Mouse (Mus musculus): Measurements from ENCODE around the gene Xpo4.
"Not testable (repeated sequence)": the region's sequence is repeated elsewhere in the genome, so short reads cannot be mapped to it uniquely, and the experiment has no call there.

The Xpo4 gene

DNA sequence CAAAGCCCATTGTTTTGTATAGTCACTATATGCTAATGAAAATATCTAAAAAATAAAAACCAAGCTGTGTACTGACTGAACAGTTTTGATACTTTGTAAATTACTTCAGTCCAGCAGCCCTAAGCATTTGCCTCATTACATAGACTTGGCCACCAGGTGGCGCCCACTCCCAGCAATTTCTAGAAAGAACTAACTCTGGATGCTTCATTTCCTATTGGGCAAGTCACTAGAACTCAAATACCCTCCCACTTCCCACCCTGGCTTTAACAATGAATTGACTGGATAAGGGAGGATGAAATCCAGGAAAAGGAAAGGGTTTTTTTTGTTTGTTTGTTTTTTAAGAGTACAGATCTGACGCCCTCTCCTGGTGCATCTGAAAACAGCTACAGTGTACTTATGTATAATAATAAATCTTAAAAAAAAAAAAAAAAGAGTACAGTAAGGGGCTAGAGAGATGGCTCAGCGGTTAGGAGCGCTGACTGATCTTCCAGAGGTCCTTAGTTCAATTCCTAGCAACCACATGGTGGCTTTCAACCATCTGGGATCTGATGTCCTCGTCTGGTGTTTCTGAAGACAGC lies 14.8 kb upstream of the Xpo4 start:
- DNase-seq: peak; percentile 91

DNA sequence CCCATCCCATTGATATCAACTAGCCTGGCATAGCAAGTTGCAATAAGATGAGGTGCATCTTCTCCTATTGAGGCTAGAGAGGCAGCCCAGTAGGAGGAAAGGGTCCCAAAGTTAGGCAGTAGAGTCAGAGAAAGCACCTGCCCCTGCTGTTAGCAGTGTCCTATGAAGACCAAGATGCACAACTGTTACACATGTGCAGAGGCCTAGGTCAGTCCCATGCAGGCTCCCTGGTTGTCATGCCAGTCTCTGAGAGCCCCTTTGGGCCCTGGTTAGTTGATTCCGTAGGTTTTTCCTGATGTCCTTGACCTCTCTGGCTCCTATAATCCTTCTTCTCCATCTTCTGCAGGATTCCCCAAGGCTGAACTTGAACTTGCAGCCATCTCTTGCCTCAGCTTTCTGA lies 14.3 kb upstream of the Xpo4 start:
- no peak for DNase-seq

DNA sequence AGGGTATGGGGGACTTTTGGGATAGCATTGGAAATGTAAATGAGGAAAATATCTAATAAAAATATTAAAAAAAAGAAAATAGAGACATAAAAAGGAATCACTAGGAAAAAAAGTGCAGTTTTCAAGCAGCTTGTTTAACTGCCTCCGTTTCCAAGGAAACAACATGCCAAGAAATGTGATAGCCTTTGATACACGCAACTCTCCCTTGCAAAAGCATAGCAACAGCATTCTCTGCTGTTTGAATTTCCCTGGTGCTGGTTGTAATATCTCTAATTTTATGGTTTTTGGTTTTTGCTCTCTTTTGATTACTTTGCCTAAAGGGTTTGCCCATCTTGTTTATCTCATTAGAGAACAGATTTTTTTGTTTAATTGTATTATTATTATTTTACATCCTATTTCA lies 10.3 kb upstream of the Xpo4 start:
- no peak for DNase-seq

DNA sequence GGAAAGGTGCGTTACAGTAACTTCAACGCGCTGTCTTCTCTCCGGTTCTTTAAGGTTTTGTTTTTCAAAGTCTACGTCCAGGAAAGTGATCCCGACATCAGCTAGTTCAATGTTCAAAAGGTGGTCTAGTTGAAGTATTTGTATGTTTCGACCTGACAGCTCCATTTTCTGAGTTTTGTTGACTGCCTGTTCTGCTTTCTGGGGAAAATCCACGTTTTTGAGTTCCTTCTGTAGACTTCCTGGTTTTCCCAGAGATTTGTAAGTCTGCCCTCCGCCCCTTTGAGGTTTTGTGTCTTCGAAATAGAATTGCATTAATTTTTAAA lies 359 bp upstream of the Xpo4 start:
- no peak for DNase-seq

DNA sequence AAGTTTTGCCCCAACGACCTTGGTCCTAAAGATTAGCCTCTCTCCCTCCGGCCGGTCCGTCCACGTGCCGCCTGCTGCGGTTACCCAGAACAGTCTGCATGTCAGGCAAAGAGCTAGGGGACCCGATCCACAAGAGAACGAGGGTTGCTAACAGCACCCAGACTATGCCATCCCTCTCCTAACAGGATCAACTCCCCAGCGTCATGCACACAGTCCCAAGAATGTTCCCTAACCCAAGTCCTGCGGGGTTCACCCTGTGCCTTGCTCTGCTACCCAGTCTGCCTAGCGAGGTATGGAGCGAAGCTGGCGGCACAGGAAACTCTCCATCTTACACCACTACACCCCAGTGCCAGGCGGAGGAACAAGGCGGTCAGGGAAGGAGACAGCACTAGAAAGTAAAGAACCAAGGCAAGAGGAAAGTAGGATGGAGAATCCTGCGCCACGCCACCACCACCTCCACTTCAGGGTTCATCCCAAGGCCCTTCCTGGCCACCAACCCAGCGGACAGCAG lies 864 bp downstream of the Xpo4 start:
- DNase-seq: peak; percentile 22

DNA sequence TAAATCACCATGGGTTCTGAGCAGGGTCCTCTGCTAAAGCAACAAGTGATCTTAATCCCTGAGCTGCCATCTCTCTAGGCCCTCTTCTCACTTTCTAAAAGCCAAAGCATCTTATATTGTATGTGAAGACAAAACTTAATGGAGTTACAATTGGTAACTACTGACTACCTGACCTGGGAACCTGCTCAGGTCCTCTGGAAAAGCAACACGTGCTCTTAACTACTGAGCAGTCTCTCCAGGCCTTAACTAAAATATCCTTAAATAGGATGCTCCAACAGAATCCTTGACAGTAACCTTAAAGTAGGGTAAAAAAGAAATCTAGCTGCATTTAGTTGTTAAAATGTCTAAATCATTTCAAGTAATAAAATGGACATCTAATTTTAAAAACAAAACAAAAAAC lies 1.6 kb downstream of the Xpo4 start:
- DNase-seq: no peak

DNA sequence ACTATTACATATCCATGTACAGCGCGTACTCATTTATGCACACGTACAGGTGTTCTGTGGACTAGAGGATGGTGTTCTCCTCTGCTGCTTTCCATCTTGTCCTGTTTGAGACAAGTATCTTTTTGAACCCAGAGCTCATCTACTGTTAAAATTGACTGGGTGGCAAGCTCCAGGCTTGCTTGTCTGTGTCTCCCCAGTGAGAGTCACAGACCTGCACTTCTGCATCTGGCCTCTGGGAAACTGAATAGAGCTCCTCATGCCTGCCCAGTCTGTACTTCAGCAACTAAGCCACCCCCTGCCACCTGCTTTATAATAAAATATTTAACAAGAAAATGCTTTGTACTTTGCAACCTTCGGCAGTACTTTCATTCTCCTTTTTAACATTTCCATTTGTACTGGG lies 6.9 kb downstream of the Xpo4 start:
- DNase-seq: no peak

DNA sequence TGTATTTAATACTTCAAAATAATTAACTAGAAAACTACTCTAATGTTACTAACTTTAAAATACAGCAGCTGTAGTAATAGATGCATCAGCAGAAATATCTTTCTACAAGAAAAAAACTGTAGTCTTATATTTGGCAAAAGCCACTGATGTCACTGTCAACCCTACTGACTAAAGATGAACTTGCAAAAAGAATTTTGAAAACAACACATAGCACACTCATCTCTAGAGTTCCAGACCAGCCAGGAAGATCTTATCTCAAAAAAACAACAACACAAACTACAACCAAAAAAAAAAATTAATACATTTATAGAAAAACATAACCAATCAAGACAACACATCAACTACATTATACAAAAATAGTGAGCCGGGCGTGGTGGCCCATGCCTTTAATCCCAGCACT lies 7.7 kb downstream of the Xpo4 start:
- DNase-seq: no peak

DNA sequence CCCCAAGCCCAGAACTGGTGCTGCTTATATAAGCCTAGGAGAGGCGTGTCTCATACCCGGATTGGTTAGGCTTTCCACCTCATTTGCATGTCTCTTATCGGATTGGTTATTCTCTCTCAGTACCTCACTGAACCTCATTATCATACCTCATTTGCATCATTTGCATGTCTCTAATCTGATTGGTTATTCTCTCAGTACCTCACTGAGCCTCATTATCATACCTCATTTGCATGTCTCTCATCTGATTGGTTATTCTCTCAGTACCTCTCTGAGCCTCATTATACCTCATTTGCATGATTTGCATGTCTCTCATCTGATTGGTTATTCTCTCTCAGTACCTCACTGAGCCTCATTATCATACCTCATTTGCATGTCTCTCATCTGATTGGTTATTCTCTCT lies 8.7 kb downstream of the Xpo4 start:
- not testable (repeated sequence) for DNase-seq

DNA sequence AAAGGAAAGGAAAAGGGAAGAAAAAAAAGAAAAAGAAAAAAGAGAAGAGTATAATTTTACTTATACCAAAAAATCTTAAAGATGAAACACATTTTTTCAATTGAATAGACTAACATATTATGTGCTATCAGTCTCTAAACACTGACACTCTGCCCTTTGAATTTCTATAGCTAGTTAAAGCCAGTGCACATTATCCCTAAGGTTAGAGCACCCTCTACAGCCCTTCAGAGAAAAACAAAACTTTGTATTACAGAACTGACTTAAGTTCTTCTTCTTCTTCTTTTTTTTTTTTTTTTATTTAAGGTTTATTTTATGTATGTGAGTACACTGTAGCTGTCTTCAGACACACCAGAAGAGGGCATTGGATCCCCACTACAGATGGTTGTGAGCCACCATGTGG lies 15.7 kb downstream of the Xpo4 start:
- DNase-seq: no peak

DNA sequence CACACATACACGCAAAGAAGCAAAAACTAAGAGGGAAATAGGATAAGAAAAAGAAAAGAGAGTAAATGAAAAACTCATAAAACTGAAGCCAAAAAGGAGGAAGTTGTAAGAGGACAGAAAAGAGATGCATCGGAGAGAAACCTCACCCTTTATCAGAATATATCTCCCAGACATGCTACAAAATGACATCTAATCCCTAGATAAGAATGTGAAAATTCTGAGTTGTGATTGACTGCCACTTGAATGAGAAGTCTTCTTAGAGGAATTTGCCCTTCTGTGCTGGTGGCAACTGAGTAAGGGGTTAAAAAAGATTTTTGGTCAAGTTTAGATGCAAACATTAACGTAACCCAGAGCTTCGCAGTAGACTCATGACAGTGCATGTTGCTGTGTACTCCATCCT lies 19.1 kb downstream of the Xpo4 start:
- no peak for DNase-seq

DNA sequence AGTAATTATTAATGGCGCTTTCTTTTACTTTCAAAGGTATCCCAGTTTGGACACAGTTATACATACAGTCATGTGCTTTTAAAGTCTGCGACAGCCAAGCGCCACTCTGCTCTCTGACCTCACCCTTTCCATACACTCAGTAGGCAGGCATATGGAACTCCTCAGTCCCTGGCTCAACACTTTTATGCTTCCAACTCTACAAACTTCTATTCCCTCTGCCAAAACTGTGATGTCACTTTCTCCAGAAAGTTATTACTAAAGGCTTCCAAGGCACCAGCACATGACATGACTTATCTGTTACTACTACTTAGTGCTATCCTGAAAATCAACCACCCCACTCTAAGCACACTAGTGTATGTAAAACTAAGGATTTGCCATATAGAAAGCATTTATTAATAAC lies 26.1 kb downstream of the Xpo4 start:
- no peak for DNase-seq

DNA sequence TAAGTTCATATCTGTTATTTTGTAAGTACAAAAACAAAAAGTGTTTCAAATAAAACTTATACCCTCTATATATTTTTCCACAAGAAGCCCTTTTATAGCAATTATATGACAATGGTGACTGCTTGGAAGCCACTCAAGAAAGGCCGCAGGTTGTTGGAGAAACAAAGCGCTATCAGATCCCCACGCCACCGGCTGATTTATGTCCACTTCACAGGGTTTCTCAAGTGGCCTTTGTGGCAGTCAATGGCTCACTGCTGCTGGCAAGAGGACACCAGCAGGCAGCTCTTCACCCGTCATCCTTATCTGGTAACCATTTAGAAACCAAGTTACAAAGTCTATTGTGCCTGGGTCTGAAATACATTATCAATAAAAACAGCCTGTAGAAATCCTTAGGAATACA lies 31.1 kb downstream of the Xpo4 start:
- no peak for DNase-seq

DNA sequence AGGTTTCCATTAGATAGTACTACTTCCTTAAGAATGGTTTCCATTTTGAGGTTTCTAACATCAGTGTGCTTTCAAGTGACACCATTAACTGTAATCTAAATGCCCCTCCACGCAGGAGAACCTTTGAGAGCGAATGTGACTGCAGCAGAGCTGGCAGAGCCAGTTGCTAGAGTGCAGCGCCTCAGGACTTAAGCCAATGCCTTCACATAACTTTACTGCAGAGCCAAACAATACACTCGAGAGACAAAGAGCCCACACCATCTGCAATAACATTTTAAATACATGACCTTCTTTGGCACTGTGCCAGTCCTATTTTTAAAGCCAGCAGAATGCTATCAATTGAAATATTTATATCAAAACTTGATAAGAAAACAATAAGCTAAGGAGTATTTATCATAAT lies 35.6 kb downstream of the Xpo4 start:
- no peak for DNase-seq

DNA sequence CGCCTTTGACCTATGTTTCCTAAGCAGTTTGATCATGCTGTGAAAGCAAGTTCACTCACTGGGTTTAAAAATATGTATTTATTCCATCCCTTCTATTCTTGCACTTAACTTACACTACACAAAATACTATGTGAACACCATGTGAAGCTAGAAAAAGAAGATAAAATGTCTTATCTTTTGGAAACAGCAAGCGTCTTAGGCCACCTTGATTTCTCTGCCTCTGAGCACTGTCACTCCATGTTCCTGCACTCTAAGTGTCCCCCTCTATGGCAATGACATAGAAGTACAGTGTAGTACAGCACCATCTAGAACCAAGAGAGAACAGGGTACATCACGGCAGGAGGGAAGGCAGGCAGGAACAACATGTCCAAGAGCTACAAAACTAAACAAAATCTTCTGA lies 42.3 kb downstream of the Xpo4 start:
- no peak for DNase-seq

DNA sequence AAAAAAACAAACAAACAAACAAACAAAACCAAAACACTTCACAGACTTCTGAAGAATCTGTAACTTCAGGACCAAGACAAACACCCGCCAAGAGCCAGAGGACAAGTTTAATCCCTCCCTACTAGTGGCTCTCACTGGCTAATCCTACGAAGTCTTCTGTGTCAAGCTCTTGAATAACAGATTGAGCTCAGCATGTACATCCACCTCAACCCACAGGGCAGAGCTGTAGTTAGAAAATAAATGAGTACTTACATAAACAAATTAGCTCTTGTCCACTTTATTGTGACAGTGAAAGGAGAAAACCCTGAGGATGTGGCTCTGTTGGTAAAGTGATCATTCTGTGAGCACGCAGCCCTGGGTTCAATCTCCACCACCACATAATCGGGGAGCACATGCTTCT lies 43.5 kb downstream of the Xpo4 start:
- no peak for DNase-seq

DNA sequence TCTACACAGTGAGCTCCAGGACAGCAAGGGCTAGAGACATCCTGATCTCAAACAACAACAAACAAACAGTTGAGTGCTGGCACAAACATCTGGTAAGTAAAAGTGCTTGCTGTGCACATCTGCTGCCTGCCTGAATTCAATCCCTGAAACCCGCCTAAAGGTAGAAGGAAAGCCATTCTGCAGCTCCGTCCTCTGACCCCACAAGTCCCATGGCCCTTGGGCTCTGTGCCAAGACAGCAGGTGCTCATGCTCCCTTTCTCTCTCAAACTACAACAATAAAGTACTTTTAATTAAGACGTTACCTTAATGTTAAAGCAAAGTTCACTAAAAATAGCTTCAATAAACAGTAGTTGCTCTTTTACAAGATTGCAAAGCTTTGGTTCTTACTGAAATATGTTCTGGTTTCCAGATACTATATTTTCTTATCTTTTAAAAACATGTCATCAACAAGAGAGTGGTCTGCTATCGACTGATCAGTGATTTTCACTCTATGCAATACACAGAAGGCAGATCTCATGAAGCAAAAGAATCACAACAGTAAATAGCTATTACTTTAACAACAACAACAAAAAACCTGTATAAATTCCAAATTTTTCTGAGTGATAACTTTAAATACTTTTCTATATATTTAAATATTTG lies 44.5 kb downstream of the Xpo4 start:
- DNase-seq: no peak

DNA sequence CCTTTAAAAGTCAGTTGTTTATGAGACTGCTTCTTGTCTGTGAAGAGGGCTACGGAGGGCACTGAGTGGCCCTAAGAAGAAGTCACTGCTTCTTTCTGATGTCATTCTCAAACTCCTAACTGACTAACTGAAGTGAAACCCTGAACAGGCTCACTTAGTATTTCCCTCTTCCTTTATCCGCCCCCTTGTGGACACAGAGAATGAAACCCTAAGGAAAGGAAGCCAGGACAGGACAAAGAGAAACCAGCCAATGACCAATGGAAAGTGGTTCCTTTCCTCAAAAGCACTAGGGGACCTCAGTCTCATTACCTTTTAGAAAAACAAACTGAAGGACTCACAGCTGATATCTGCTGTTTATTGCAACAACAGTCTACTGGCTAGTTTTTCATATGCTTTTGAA lies 45.7 kb downstream of the Xpo4 start:
- DNase-seq: peak; percentile 84

DNA sequence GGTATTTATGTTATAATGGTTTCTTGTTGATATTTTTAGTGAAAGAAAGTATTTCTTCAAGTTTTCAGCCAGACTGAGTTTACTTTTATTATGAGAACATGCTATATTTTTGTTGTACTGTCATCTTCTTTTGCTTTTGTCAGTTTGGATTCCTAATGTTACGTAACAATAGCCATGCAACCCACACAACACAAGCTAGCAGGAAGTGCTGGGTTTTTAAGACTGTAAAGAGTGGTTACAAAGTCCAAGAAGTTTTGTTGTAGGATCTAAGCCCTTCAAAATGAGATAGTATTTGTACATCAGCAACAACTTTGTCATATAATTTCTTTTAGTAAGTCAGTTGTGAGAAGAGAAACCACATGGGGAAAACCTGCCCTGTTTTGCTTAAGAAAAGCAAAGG lies 47.6 kb downstream of the Xpo4 start:
- DNase-seq: no peak

DNA sequence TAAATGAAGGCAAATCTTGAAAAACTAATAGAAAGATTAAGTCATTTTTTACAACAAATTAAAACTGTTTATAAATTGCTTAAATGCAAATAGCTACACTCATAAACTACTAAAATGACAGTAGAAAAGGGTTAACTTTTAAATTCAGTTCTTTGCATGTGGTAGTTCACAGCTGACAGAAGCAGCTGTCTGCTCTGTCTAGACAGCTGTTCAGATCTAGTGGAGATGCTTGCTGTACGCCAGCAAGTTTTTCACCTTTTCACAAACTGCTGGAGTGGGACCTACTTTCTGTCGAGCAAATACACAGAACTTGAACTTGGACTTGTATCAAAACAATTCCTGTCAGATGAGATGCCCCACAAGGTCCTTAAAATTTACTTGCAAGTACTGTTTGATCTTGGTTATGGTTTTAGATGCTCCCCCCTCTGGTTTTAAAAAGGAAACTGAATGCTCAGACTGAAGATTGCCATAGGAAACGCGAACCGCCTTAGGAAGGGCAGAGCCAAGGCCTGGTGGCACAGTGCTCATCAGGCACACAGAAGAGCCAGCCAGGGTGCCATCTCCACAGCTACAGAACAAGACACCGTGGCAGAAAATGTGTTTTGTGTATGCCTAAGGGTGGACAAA lies 48.8 kb downstream of the Xpo4 start:
- peak; percentile 28 for DNase-seq

DNA sequence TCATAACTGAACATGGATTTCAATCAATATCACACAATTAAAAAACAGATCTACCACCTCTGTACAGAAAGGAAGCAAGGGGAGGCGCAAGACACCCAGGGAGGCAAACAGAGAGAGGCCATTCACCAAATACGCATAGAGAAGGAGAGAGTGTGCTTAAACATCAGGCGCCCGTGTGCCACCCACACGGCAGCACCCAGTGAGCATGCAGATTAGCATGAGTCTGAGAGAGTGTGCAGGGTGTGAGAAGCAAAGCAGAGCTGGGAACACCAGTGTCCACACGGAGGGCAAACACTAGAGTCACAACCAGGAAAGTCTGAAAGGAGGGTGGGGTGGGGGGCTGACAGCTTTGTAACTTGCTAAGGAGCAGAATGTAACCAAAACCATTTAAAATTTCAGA lies 49.4 kb downstream of the Xpo4 start:
- DNase-seq: no peak

DNA sequence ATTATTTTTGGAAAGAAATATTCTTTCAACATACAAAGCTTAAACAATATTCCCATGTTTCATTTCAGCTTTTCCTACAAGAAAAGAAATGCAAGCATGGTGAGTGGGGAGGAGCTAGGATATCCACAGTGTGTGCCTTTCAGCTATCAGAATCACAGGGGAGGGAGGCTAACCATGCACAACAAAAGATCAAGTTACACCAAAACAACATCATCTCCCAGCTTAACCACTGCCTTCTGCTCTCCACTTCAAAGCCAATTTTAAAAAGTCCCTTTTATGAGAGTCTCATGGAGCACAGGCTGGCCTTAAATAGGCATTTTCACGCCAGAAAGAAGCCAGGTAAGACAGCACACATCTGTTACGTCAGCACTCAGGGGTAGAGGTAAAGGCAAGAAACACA lies 54.2 kb downstream of the Xpo4 start:
- no peak for DNase-seq

DNA sequence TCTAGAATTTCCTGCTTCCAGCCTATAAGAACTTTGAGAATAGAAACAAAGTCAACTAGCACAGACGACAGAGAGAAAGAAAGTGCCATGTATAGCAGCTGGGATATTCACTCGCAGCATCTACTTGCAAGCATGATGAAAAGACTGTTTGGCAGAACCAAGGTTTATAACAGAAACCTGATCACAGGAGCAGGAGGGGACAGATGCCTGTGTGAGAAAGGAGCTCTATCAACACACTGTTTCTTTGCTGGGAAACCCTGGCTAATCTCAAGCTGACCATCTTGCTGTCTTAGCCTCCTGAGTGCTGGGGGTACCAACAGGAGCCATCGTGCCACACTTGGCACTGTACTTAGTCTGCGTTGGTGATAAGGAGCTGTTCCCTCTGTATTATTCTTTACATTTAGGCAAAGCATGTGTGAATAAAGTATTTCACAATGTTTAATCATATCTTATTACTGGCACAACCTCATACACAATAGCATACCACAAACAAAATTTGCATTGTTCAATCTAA lies 55.4 kb downstream of the Xpo4 start:
- no peak for DNase-seq

DNA sequence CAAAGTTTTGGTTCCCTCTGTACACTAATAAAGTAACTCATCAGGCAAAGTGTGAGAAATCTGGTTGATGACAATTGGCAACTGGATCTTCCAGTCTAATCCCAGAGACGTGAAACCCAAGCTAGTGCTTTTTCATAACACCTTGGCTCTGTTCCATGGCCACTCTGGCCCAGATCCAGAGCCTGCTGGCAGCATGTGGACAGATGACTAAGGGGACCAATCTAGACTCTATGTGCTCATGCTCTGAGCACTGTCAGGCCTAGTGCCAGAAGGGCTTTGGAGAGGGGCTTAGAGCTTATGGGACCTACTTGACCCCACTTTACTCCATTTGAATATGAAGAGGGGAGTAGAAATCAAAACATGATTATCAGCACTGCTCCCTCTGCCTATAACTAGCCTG lies 57.7 kb downstream of the Xpo4 start:
- peak; percentile 98 for DNase-seq
